Mouse (Mus musculus): ENCODE measurements around the gene H2al1a. TPM values are rescaled to one million over a fixed set of nuclear protein-coding genes. Genes with fewer than 3 reads are reported as not detected.
"Not testable (repeated sequence)": the region's sequence is repeated elsewhere in the genome, so short reads cannot be mapped to it uniquely, and the experiment has no call there.

The H2al1a gene
- not detected for total RNA-seq (2021)
- long read RNA-seq, experiment 1 = 0 reads
- long read RNA-seq, experiment 2 = 0 reads

DNA sequence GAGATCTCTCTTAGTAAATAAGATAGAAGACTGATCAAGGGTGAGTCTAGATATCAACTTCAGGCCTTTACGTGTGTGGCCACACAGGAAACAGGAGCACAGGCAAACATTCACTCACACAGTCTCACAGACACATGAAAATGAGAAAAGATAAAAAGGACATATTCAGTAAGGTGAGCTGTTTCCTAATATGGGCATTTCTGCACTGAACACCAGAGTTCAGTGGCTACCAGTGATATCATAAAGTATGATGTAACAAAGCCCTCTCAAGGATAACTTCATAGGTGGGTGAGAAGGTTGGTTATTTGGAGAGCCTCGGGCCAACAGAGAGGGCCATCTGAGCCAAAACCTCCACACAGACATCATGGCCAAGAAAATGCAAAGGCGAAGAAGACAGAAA, at the start of gene H2al1a:
TSS of gene H2al1a (plus strand) at position 301 of the 400 bp plus-strand sequence.
- DNase-seq = not testable (repeated sequence)

GRCm38 (mm10) chrX:11250155-11250554, 48.9 kb upstream of the H2al1a start:
- no peak for DNase-seq

DNA sequence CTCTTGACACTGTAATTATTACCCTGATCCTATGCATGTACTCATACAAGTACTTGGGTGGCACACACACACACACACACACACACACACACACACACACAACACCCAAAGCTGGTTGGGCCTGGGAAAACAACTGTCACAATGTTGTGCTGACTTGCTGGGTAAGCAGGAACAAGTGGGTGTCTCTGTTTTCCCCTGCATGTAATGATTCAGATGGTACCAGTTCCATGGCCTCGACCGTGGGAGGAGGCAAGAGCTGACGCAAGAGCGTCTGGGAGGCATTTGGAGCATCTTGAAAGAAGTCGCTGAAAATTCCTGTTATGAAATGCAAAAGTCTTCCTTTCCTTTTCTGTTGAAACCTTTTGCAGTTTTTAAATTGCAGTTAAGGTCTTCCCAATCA, 45.0 kb upstream of the H2al1a start:
- DNase-seq = no peak

GRCm38 (mm10) chrX:11254521-11255207, 44.4 kb upstream of the H2al1a start:
- DNase-seq = no peak

GRCm38 (mm10) chrX:11255564-11256360, 43.3 kb upstream of the H2al1a start:
- no peak for DNase-seq

- no peak for DNase-seq
These were observed 34.1 kb upstream of the H2al1a start for GRCm38 (mm10) chrX:11264918-11265317.

DNA sequence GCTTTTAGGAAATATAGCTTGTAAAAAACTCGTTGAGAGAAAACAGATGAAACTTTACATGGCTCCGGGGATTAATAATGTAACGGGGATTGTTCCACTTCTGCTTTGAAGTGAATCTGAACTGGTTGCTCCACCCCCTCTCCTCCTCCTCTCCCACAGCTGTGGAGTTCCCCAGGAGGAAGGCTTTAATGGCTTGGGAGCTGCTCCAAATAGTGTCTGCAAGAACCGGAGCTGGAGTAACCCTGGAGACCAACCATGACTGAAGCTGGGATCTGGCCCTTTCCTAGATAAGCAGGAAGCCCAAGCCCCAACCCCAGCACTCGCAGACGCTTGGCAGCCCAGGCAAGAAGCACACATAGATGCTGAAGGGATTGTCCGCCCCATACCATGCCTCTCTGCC, 31.3 kb upstream of the H2al1a start:
- DNase-seq = peak; percentile 11

- no peak for DNase-seq
These were observed 30.0 kb upstream of the H2al1a start for GRCm38 (mm10) chrX:11269074-11269473.

GRCm38 (mm10) chrX:11273190-11273589, 25.9 kb upstream of the H2al1a start:
- no peak for DNase-seq

GRCm38 (mm10) chrX:11277083-11277482, 22.0 kb upstream of the H2al1a start:
- DNase-seq = no peak

DNA sequence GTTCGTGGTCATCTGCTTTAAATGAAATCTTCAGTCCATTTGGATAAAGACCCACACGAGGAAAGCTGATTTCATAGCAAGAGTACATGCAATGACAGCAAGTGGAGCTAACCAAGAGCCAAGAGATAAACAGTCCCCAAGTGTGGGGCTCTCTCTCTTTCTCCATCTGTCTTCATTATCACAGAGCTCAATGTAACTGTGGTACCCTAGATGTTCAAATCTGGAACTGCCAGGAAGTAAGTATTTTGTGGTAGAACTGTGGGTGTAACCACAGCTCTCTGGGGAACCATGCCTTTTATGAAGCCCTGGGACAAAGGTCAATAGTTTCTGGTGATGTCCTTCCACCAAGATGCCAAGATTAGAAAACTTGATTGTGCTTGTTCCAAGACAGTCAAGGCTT, 18.3 kb upstream of the H2al1a start:
- DNase-seq = no peak

- DNase-seq = no peak
These were observed 10.7 kb upstream of the H2al1a start for GRCm38 (mm10) chrX:11288306-11288882.

DNA sequence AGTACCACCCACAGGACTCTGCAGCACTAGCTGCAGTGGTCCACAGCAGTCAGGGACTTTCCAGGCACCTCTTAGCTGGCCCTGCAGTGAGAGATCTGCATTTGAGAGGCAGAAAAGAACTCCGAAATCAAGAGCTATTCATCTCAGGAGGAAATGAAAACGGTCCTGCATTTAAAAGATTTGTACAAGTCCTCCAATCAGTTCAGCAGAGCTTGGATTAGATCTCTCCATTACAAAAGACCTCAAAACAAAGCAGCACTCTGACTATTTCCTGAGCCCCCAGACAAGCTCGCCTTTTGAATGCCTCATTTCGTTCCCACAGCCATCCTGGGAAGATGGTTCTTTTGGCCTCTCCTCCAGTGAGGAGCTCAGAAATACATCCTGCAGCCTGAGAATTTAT, 9.8 kb upstream of the H2al1a start:
- DNase-seq = no peak

GRCm38 (mm10) chrX:11302132-11302531, 3.1 kb downstream of the H2al1a start, which contains the start of gene H2al1b:
Gene H2al1b, plus strand, starts transcription at chrX:11302432.
- DNase-seq = not testable (repeated sequence)

DNA sequence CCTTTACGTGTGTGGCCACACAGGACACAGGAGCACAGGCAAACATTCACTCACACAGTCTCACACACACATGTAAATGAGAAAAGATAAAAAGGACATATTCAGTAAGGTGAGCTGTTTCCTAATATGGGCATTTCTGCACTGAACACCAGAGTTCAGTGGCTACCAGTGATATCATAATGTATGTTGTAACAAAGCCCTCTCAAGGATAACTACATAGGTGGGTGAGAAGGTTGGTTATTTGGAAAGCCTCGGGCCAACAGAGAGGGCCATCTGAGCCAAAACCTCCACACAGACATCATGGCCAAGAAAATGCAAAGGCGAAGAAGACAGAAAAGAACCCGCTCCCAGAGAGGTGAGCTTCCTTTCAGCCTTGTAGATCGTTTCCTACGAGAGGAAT, 6.3 kb downstream of the H2al1a start, which contains the start of gene H2al1c:
TSS of gene H2al1c (plus strand) at position 301 of the 400 bp plus-strand sequence.
- not testable (repeated sequence) for DNase-seq

DNA sequence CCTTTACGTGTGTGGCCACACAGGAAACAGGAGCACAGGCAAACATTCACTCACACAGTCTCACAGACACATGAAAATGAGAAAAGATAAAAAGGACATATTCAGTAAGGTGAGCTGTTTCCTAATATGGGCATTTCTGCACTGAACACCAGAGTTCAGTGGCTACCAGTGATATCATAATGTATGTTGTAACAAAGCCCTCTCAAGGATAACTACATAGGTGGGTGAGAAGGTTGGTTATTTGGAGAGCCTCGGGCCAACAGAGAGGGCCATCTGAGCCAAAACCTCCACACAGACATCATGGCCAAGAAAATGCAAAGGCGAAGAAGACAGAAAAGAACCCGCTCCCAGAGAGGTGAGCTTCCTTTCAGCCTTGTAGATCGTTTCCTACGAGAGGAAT, 9.5 kb downstream of the H2al1a start, which contains the start of gene H2al1d:
TSS of gene H2al1d (plus strand) at position 301 of the 400 bp plus-strand sequence.
- DNase-seq = not testable (repeated sequence)

- DNase-seq = not testable (repeated sequence)
These were observed 12.6 kb downstream of the H2al1a start, which contains the start of gene H2al1e for GRCm38 (mm10) chrX:11311634-11312033. Gene H2al1e, plus strand, starts transcription at chrX:11311934.

DNA sequence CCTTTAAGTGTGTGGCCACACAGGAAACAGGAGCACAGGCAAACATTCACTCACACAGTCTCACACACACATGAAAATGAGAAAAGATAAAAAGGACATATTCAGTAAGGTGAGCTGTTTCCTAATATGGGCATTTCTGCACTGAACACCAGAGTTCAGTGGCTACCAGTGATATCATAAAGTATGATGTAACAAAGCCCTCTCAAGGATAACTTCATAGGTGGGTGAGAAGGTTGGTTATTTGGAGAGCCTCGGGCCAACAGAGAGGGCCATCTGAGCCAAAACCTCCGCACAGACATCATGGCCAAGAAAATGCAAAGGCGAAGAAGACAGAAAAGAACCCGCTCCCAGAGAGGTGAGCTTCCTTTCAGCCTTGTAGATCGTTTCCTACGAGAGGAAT, 15.8 kb downstream of the H2al1a start, which contains the start of gene H2al1f:
TSS of gene H2al1f (plus strand) at position 301 of the 400 bp plus-strand sequence.
- DNase-seq = not testable (repeated sequence)

DNA sequence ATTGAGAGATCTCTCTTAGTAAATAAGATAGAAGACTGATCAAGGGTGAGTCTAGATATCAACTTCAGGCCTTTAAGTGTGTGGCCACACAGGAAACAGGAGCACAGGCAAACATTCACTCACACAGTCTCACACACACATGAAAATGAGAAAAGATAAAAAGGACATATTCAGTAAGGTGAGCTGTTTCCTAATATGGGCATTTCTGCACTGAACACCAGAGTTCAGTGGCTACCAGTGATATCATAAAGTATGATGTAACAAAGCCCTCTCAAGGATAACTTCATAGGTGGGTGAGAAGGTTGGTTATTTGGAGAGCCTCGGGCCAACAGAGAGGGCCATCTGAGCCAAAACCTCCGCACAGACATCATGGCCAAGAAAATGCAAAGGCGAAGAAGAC, 18.9 kb downstream of the H2al1a start, which contains the start of gene H2al1g:
TSS of gene H2al1g (plus strand) at position 301 of the 400 bp plus-strand sequence.
- not testable (repeated sequence) for DNase-seq

DNA sequence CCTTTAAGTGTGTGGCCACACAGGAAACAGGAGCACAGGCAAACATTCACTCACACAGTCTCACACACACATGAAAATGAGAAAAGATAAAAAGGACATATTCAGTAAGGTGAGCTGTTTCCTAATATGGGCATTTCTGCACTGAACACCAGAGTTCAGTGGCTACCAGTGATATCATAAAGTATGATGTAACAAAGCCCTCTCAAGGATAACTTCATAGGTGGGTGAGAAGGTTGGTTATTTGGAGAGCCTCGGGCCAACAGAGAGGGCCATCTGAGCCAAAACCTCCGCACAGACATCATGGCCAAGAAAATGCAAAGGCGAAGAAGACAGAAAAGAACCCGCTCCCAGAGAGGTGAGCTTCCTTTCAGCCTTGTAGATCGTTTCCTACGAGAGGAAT, 22.1 kb downstream of the H2al1a start, which contains the start of gene H2al1h:
TSS of gene H2al1h (plus strand) at position 301 of the 400 bp plus-strand sequence.
- not testable (repeated sequence) for DNase-seq

DNA sequence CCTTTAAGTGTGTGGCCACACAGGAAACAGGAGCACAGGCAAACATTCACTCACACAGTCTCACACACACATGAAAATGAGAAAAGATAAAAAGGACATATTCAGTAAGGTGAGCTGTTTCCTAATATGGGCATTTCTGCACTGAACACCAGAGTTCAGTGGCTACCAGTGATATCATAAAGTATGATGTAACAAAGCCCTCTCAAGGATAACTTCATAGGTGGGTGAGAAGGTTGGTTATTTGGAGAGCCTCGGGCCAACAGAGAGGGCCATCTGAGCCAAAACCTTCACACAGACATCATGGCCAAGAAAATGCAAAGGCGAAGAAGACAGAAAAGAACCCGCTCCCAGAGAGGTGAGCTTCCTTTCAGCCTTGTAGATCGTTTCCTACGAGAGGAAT, 25.3 kb downstream of the H2al1a start, which contains the start of gene H2al1i:
TSS of gene H2al1i (plus strand) at position 301 of the 400 bp plus-strand sequence.
- not testable (repeated sequence) for DNase-seq

DNA sequence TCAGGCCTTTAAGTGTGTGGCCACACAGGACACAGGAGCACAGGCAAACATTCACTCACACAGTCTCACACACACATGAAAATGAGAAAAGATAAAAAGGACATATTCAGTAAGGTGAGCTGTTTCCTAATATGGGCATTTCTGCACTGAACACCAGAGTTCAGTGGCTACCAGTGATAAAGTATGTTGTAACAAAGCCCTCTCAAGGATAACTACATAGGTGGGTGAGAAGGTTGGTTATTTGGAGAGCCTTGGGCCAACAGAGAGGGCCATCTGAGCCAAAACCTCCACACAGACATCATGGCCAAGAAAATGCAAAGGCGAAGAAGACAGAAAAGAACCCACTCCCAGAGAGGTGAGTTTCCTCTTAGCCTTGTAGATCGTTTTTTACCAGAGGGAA, 28.5 kb downstream of the H2al1a start, which contains the start of gene H2al1j:
TSS of gene H2al1j (plus strand) at position 301 of the 400 bp plus-strand sequence.
- not testable (repeated sequence) for DNase-seq

All from gastrocnemius, postnatal 10 days (tissue).